Mouse (Mus musculus): ENCODE measurements around the gene Mrc2.

Gene Mrc2

DNA sequence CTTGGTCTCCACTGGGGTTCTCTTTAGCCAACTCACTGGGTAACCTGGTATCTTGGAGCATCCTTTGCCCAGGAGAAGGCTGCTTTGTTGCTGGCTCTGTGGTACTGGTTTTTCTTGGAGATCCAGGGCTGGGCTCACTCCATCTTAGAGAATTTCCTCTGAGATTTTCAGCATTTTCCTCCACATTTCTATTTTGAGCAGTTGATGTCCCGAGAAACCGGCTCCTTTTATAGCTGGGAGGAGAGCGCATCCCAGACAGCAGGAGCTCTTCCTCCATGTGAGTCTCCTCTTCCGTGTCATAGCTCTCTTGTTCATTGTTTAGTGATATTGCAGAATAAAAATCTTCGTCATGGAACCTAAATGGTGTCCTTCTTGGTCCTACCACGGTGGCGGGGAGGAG lies 97.8 kb downstream of the Mrc2 start:
- no peak for DNase-seq (ENCODE audit: low spot score in 2 of 2)

Data from spleen, postnatal 14 days (tissue).